Mouse (Mus musculus) forebrain, postnatal 0 days (tissue): Measurements from ENCODE around the gene Babam2. TPM values are rescaled to one million over a fixed set of nuclear protein-coding genes. Genes with fewer than 3 reads are reported as not detected.

Source experiments
- ATAC-seq: fragments of 200-750 bp; cut with Nextera tagmentation; 2 replicates; pipeline ENCODE4 v1.8.0; 2017; ENCODE audit warnings: mild to moderate bottlenecking, moderate library complexity
- DNase-seq: peaks from one replicate; pipeline ENCODE4 v3.0.0-alpha.2; 2015
- H3K27ac ChIP-seq: fragments of 300-500 bp; sonication (generic); 2 replicates; pipeline ENCODE4 v1.5.1; 2014; ENCODE audit warnings: low read depth, mild to moderate bottlenecking, antibody characterized with exemption, low read length, moderate library complexity, mixed read lengths
- H3K27me3 ChIP-seq: fragments of 300-500 bp; sonication (generic); 2 replicates; pipeline ENCODE4 v1.6.1; 2014; ENCODE audit warnings: mild to moderate bottlenecking, low read length, mixed read lengths; ENCODE audit not compliant: insufficient read depth
- H3K36me3 ChIP-seq: fragments of 300-500 bp; sonication (generic); 2 replicates; pipeline ENCODE4 v1.6.1; 2014; ENCODE audit warnings: mild to moderate bottlenecking, moderate library complexity; ENCODE audit not compliant: insufficient read depth
- H3K4me1 ChIP-seq: fragments of 300-500 bp; sonication (generic); 2 replicates; pipeline ENCODE4 v1.6.1; 2014; ENCODE audit warnings: antibody characterized with exemption; ENCODE audit not compliant: insufficient read depth
- H3K4me2 ChIP-seq: fragments of 300-500 bp; sonication (generic); 2 replicates; pipeline ENCODE4 v1.6.1; 2014; ENCODE audit warnings: low read depth, mild to moderate bottlenecking, moderate library complexity
- H3K4me3 ChIP-seq: fragments of 300-500 bp; sonication (generic); 2 replicates; pipeline ENCODE4 v1.5.1; 2014; ENCODE audit warnings: low read depth, low read length, mixed read lengths
- H3K9ac ChIP-seq: fragments of 300-500 bp; sonication (generic); 2 replicates; pipeline ENCODE4 v1.6.1; 2014; ENCODE audit warnings: mild to moderate bottlenecking
- H3K9me3 ChIP-seq: fragments of 300-500 bp; sonication (generic); 2 replicates; pipeline ENCODE4 v1.6.1; 2016; ENCODE audit warnings: low read length
- CTCF ChIP-seq: sonication (generic); IDR thresholded peaks from 2 replicates; pipeline ENCODE4 v1.5.1; 2016; ENCODE audit warnings: antibody characterized with exemption, control low read depth, low read depth
- WGBS: fragments of 180-500 bp; shearing (Covaris S2); extraction: QIAGEN DNeasy Blood & Tissue Kit; methylation state at CpG from one replicate; pipeline ENCODE4 v1.1.7; 2014; 5-methylcytosine and 5-hydroxymethylcytosine counted together
- polyA plus RNA-seq: library from polyadenylated mRNA; unstranded; fragments of >200 nt; fragmentation: Nextera tagmentation; extraction: Ambion mirVana; gene quantifications from 2 replicates; pipeline ENCODE4 v1.2.1, GENCODE M21; 2015
- total RNA-seq: library from RNA; depleted of rRNA; stranded (reverse); fragments of >200 nt; gene quantifications from 2 replicates; pipeline ENCODE4 v1.2.3, GENCODE M21; 2014

The Babam2 gene
- total and polyA plus RNA-seq, 2 experiments from 2014 or later = 42.7 to 61.5 TPM

DNA sequence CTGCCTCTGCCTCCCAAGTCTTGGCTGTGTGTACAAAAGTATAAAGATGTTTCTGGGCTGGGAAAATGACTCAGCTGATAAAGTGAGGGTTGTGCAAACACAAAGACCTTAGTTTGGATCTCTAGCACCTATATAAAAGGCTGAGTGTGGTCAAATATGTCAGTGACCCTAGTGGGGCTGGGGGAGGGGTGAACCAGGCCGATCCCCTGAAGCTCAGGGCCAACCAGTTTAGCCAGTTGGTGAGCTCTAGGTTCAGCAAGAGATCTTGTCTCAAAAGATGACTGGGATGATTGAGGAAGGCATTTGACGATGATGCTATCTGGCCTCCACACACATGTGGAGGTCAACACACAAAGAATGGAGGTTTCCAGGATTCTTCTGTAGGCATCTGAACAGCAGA is 320.8 kb downstream of the Babam2 start:
- WGBS = 87% methylated on average over 2 of the region's 2 CpGs
- no peak for DNase-seq
- no peak for TF ChIP-seq CTCF

DNA sequence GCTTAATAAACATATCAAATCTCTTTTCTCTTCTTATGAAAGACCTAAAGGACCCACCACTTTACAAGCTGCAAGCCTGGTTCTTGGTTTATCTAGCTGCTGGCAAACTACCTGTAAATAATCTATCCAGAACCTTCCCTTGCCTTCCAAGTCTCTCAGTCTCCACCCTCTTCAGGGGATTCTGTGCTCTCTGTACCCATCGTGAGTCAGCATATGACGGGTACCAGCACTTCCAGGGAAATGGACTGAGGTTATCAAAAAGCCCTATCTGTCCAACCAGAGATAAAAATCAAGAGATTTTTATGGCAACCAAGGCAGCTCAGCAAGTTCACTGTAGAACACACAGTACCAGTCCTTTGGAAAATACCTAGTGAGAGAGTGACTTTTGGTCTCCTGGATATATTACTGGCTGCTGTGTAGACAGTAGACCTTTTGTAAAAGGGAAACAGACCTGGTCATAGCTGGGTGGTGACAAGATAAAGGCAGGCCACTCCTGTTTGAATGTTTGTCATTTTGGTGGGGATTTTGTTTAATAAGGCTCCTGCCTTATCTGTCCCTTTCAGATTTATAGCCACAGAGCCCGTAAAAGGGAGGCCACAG is 332.4 kb downstream of the Babam2 start:
- H3K4me3 ChIP-seq = no peak overlapping the region
- WGBS = 92% methylated on average over 3 of the region's 3 CpGs
- ATAC-seq = no peak
- H3K4me2 ChIP-seq = no peak overlapping the region
- H3K27me3 ChIP-seq = no peaks in the 10 kb centered on the region
- H3K9ac ChIP-seq = no peak overlapping the region
- no peaks in the 10 kb centered on the region for H3K9me3 ChIP-seq
- no peak for TF ChIP-seq CTCF
- H3K4me1 ChIP-seq = no peaks in the 10 kb centered on the region
- no peaks in the 10 kb centered on the region for H3K36me3 ChIP-seq
- DNase-seq = no peak
- no peak overlapping the region for H3K27ac ChIP-seq

More for the DNA sequence above, 320.8 kb downstream of the Babam2 start:
- Histone ChIP-seq H3K36me3 (no peaks in the 10 kb centered on the region), H3K4me2 (no peak overlapping the region), H3K27me3 (no peaks in the 10 kb centered on the region), H3K9me3 (no peaks in the 10 kb centered on the region), H3K9ac (no peak overlapping the region), H3K27ac (no peak overlapping the region), H3K4me3 (no peak overlapping the region), H3K4me1 (no peaks in the 10 kb centered on the region)
- no peak for ATAC-seq

DNA sequence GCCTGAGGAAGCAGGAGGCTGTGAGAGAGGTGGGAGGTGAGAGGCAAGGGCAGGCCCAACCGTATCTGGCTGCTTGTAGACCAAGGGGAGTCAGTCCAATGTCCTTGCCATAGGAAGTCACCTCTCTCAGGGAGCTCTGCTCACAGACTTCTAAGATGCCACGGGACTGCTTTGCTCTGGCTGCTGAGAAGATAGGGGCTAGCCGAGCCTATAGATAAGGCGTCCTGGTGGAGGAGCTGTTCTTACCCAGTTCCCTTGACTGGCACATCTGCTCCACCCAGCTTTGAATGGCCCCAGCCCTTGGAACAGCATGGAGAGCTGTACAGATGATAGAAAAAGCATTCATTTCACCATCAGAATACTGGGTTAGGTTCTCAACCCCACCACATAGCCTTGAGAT is 335.7 kb downstream of the Babam2 start:
- Histone ChIP-seq H3K36me3 (no peaks in the 10 kb centered on the region), H3K27ac (no peak overlapping the region), H3K9me3 (no peaks in the 10 kb centered on the region), H3K4me1 (no peaks in the 10 kb centered on the region), H3K9ac (no peak overlapping the region), H3K27me3 (no peaks in the 10 kb centered on the region), H3K4me2 (no peak overlapping the region), H3K4me3 (no peak overlapping the region)
- no peak for DNase-seq
- TF ChIP-seq CTCF = no peak
- no peak for ATAC-seq
- WGBS = 80% methylated on average over 4 of the region's 4 CpGs

DNA sequence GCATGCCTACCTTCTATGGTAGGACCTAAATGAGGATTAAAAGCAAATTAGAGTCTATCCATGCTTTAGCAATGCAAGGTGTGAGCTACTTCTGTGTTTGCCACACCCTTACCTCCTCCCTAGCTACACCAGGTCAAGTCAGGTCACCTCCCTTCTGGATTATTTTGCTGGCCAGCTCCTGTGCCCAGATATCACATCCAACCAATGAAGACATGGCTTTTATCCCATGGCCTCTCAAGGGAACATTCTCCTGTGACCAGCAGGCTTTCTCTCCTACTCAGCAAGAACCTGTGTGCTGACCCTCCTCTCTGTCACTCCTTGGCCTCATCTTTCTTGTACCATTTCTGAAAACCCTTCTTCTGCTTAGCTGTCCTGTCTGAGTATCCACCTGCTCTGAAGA is 336.1 kb downstream of the Babam2 start:
- H3K9ac ChIP-seq = no peak overlapping the region
- no peaks in the 10 kb centered on the region for H3K4me1 ChIP-seq
- no peak overlapping the region for H3K4me3 ChIP-seq
- TF ChIP-seq CTCF = no peak
- no peak overlapping the region for H3K4me2 ChIP-seq
- no peaks in the 10 kb centered on the region for H3K36me3 ChIP-seq
- H3K27me3 ChIP-seq = no peaks in the 10 kb centered on the region
- ATAC-seq = no peak
- H3K27ac ChIP-seq = no peak overlapping the region
- no peaks in the 10 kb centered on the region for H3K9me3 ChIP-seq
- no peak for DNase-seq

DNA sequence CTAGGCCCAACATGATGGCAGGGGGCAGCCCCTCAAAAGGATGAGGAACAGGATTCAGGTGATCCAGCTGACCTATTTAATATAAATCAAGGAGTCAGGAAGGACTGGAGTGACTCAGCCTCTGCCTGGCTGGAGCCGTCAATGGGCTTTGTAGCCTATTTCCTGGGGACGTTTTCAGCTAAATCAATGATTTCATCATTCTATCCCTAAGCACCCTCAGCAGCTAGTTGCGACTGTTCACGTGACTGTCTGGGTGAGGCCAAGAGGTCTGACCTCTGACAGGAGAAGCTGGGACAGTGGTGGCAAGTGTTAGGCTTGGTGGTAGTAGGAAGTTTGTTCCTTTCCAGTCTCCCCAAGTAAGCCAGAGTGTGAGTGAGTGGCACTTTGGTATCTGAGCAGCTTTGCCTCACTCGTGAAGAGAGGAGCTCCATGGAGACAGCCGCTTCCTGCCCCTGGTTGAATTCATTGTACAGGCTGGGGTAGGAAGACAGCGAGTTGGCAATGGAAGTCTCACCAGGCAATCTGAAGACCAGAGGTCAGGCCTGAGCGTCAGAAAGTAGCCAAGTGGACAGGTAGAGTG is 337.1 kb downstream of the Babam2 start:
- DNase-seq (no peak), ATAC-seq (no peak)
- H3K4me1 ChIP-seq = no peaks in the 10 kb centered on the region
- no peak overlapping the region for H3K4me2 ChIP-seq
- H3K4me3 ChIP-seq = no peak overlapping the region
- H3K27ac ChIP-seq = no peak overlapping the region
- no peaks in the 10 kb centered on the region for H3K27me3 ChIP-seq
- 91% methylated on average over 8 of the region's 8 CpGs for WGBS
- no peak overlapping the region for H3K9ac ChIP-seq
- H3K36me3 ChIP-seq = no peaks in the 10 kb centered on the region
- no peak for TF ChIP-seq CTCF
- H3K9me3 ChIP-seq = no peaks in the 10 kb centered on the region

DNA sequence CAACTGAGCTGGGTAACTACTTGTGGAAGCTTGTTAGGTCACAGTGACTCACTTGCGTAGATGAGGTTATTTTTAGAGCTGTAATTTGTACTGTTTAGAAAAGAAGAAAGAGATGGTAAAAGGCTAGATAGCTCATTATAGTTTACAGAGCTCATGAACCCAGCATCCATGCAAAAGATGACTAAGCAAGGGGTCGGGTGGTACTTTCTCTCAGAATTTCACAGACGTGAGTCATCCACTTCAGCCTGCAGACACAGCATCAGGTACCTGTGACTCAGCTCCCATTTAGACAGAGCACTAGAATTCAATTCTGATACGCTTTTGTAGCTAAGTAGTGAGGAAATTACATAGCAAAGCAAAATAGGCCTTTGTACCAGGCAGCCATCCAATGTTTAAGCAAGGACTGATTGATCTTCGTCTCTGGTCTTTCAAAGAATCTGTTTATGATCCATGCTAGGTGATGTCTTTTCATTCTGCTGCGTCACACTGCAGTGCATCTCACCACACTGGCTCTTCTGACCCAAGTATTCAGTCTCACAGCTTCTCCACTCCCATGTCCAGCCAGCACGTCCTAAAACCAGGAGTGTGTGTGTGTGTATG is 338.3 kb downstream of the Babam2 start:
- Histone ChIP-seq H3K9me3 (no peaks in the 10 kb centered on the region), H3K36me3 (no peaks in the 10 kb centered on the region), H3K4me1 (no peaks in the 10 kb centered on the region), H3K4me2 (no peak overlapping the region), H3K27me3 (no peaks in the 10 kb centered on the region), H3K9ac (no peak overlapping the region), H3K27ac (no peak overlapping the region), H3K4me3 (no peak overlapping the region)
- DNase-seq (no peak), ATAC-seq (no peak)
- TF ChIP-seq CTCF = no peak
- WGBS = 70% methylated on average over 7 of the region's 7 CpGs

DNA sequence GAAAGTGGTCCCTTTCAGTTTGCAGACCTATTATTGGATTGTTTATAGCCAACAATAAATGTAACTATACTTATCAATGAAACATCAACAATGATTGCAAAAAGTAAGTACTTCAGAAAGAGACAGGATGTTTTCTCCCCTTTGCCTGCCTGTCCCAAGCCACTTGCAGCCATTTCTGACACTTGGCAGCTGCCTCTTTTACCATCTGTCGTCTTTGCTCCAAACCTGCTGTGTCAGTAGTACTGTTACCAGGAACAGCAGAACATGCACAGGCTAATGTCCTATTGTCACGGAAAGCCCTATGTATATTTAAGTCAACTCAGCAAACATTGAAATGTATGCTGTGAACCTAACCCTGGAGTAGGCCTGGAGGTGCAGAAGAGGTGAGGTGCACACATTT is 339.4 kb downstream of the Babam2 start:
- ATAC-seq (no peak), DNase-seq (no peak)
- no peaks in the 10 kb centered on the region for H3K9me3 ChIP-seq
- H3K36me3 ChIP-seq = no peaks in the 10 kb centered on the region
- 62% methylated on average over 2 of the region's 2 CpGs for WGBS
- no peak overlapping the region for H3K9ac ChIP-seq
- H3K4me2 ChIP-seq = no peak overlapping the region
- H3K4me1 ChIP-seq = no peaks in the 10 kb centered on the region
- no peak overlapping the region for H3K4me3 ChIP-seq
- no peaks in the 10 kb centered on the region for H3K27me3 ChIP-seq
- no peak overlapping the region for H3K27ac ChIP-seq
- no peak for TF ChIP-seq CTCF
